8 mouse cellular contexts compared by ENCODE assay signal in genomic region chr4:129462118-129462517, GRCm38 (mm10). TPM values are rescaled to one million over a fixed set of nuclear protein-coding genes. Genes with fewer than 3 reads are reported as not detected.
DNase-seq lines count a peak whose midpoint lies in the region; ATAC-seq and TF ChIP-seq lines count a peak whose summit lies in the region.

No protein-coding gene starts in this region.

- peak overlapping the region; percentile 74 for H3K9ac ChIP-seq in kidney, embryonic 15.5 days
- H3K9ac ChIP-seq in neural tube, embryonic 14.5 days (replicated peaks; ENCODE audit: low read depth, low read length), result peak overlapping the region; percentile 60

- peak; percentile 19 to 76 for DNase-seq in adrenal gland, adult (ENCODE audit: inconsistent age in 2 of 2, low spot score in 1 of 2)
- no peak for DNase-seq in adrenal gland, postnatal 25 days
- DNase-seq in 3T3-L1 (ENCODE audit: low read depth, low spot score), result peak; percentile 9
- no peak for DNase-seq in B cell, adult 2 months
- DNase-seq in gastrocnemius, postnatal 25 days, result no peak

- 34% methylated on average over 3 of the region's 3 CpGs for WGBS in kidney, embryonic 15.5 days
- WGBS in neural tube, embryonic 14.5 days, result 50% methylated on average over 3 of the region's 3 CpGs

- no peak for TF ChIP-seq POLR2A in embryonic fibroblast, embryonic 13.5 days (IDR thresholded peaks at IDR 0.05; ENCODE audit: low read depth, low read length)

- no peaks in the 10 kb centered on the region for H3K27me3 ChIP-seq in kidney, embryonic 15.5 days
- no peaks in the 10 kb centered on the region for H3K27me3 ChIP-seq in neural tube, embryonic 14.5 days (ENCODE audit: control insufficient read depth, insufficient read depth, low read length)

- 0 out of 2 replicates have a peak, but pooled peaks have one; percentile 12 for ATAC-seq in kidney, embryonic 15.5 days (replicated peaks; ENCODE audit: low FRiP score)
- ATAC-seq in neural tube, embryonic 14.5 days (ENCODE audit: low read depth), result no peak

- H3K9me3 ChIP-seq in kidney, embryonic 15.5 days (replicated peaks), result no peaks in the 10 kb centered on the region
- H3K9me3 ChIP-seq in neural tube, embryonic 14.5 days (ENCODE audit: control insufficient read depth, low read length), result no peaks in the 10 kb centered on the region

- H3K27ac ChIP-seq in embryonic fibroblast, embryonic 13.5 days (ENCODE audit: insufficient read depth, low read length), result no peak overlapping the region
- H3K27ac ChIP-seq in kidney, embryonic 15.5 days, result peak overlapping the region; percentile 61
- no peak overlapping the region for H3K27ac ChIP-seq in neural tube, embryonic 14.5 days (ENCODE audit: low read depth, low read length)

- H3K4me2 ChIP-seq in kidney, embryonic 15.5 days, result peak overlapping the region; percentile 71
- peak overlapping the region; percentile 55 for H3K4me2 ChIP-seq in neural tube, embryonic 14.5 days (ENCODE audit: low read depth, low read length)

- peaks cover 32% of the 10 kb centered on the region for H3K36me3 ChIP-seq in kidney, embryonic 15.5 days
- H3K36me3 ChIP-seq in neural tube, embryonic 14.5 days (ENCODE audit: control insufficient read depth, insufficient read depth, low read length), result peaks cover 24% of the 10 kb centered on the region

- TF ChIP-seq CTCF in embryonic fibroblast, embryonic 13.5 days (IDR thresholded peaks at IDR 0.05; ENCODE audit: borderline replicate concordance, insufficient read depth, low read length), result no peak

- H3K4me3 ChIP-seq in embryonic fibroblast, embryonic 13.5 days (ENCODE audit: insufficient read depth, low read length), result peak overlapping the region; percentile 82
- peak overlapping the region; percentile 64 for H3K4me3 ChIP-seq in kidney, embryonic 15.5 days (replicated peaks)
- peak overlapping the region; percentile 92 for H3K4me3 ChIP-seq in neural tube, embryonic 14.5 days (ENCODE audit: low read depth, low read length)

- no peaks in the 10 kb centered on the region for H3K4me1 ChIP-seq in embryonic fibroblast, embryonic 13.5 days (ENCODE audit: control insufficient read depth, insufficient read depth, low read length)
- peaks cover 16% of the 10 kb centered on the region for H3K4me1 ChIP-seq in kidney, embryonic 15.5 days
- peaks cover 8% of the 10 kb centered on the region; the same call in 1 of the 2 replicates for H3K4me1 ChIP-seq in neural tube, embryonic 14.5 days (ENCODE audit: control insufficient read depth, insufficient read depth, low read length)

RNA-seq across cellular contexts. Expression of gene Bsdc1, which starts 0.7 kb away (rescaled TPM):
- 70.2 and 81.0 TPM in 2 replicates for total RNA-seq in adrenal gland, postnatal 25 days (2021)
- polyA plus RNA-seq in embryonic fibroblast, embryonic 13.5 days (2011; ENCODE audit: insufficient read length, low read depth, missing spikeins), result 23.9 and 35.3 TPM in 2 replicates
- 26.4 and 28.8 TPM in 2 replicates for polyA plus RNA-seq in kidney, embryonic 15.5 days (2015; fragmentation: Nextera tagmentation; extraction: Ambion mirVana)
- 32.8 and 33.2 TPM in 2 replicates for polyA plus RNA-seq in neural tube, embryonic 14.5 days (2014; fragmentation: Nextera tagmentation; extraction: Ambion mirVana)
- 10 to 100 TPM; 25.6 to 26.9 TPM for total RNA-seq in gastrocnemius, postnatal 25 days (2021)

RNA-seq across cellular contexts. Expression of gene Zbtb8b, which starts 21.5 kb away (rescaled TPM):
- total RNA-seq in adrenal gland, postnatal 25 days (2021), result 0.18 and 0.48 TPM in 2 replicates
- not detected in 2 replicates for polyA plus RNA-seq in embryonic fibroblast, embryonic 13.5 days (2011; ENCODE audit: insufficient read length, low read depth, missing spikeins)
- polyA plus RNA-seq in kidney, embryonic 15.5 days (2015; fragmentation: Nextera tagmentation; extraction: Ambion mirVana), result 4.1 and 4.9 TPM in 2 replicates
- polyA plus RNA-seq in neural tube, embryonic 14.5 days (2014; fragmentation: Nextera tagmentation; extraction: Ambion mirVana), result 16.1 and 16.2 TPM in 2 replicates
- not detected for total RNA-seq in gastrocnemius, postnatal 25 days (2021)

RNA-seq across cellular contexts. Expression of gene Tssk3, which starts 28.7 kb away (rescaled TPM):
- total RNA-seq in adrenal gland, postnatal 25 days (2021), result not detected in 2 replicates
- not detected in 2 replicates for polyA plus RNA-seq in embryonic fibroblast, embryonic 13.5 days (2011; ENCODE audit: insufficient read length, low read depth, missing spikeins)
- polyA plus RNA-seq in kidney, embryonic 15.5 days (2015; fragmentation: Nextera tagmentation; extraction: Ambion mirVana), result not detected in 2 replicates
- polyA plus RNA-seq in neural tube, embryonic 14.5 days (2014; fragmentation: Nextera tagmentation; extraction: Ambion mirVana), result 0.27 and 0.32 TPM in 2 replicates
- total RNA-seq in gastrocnemius, postnatal 25 days (2021), result not detected

RNA-seq across cellular contexts. Expression of gene Fam229a, which starts 28.9 kb away (rescaled TPM):
- not detected in 2 replicates for total RNA-seq in adrenal gland, postnatal 25 days (2021)
- polyA plus RNA-seq in embryonic fibroblast, embryonic 13.5 days (2011; ENCODE audit: insufficient read length, low read depth, missing spikeins), result not detected in 2 replicates
- not detected in 2 replicates for polyA plus RNA-seq in kidney, embryonic 15.5 days (2015; fragmentation: Nextera tagmentation; extraction: Ambion mirVana)
- polyA plus RNA-seq in neural tube, embryonic 14.5 days (2014; fragmentation: Nextera tagmentation; extraction: Ambion mirVana), result 0.64 TPM in 1 of 2 replicates, not detected in the other
- not detected for total RNA-seq in gastrocnemius, postnatal 25 days (2021)

RNA-seq across cellular contexts. Expression of gene Marcksl1, which starts 51.3 kb away (rescaled TPM):
- 61.0 and 68.3 TPM in 2 replicates for total RNA-seq in adrenal gland, postnatal 25 days (2021)
- polyA plus RNA-seq in embryonic fibroblast, embryonic 13.5 days (2011; ENCODE audit: insufficient read length, low read depth, missing spikeins), result 131 and 157 TPM in 2 replicates
- 881 and 886 TPM in 2 replicates for polyA plus RNA-seq in kidney, embryonic 15.5 days (2015; fragmentation: Nextera tagmentation; extraction: Ambion mirVana)
- 1,581 and 1,634 TPM in 2 replicates for polyA plus RNA-seq in neural tube, embryonic 14.5 days (2014; fragmentation: Nextera tagmentation; extraction: Ambion mirVana)
- 1 to 10 TPM; 1.6 to 2.8 TPM for total RNA-seq in gastrocnemius, postnatal 25 days (2021)

Comparison
In these comparisons a context has a peak if more than half of its experiments do, and no peak if none do; other contexts are left out.
1. DNase-seq: peak in adrenal gland, adult (2 of 2) and 3T3-L1 (single experiment); none in adrenal gland, postnatal 25 days (single experiment), B cell, adult 2 months (0 of 2) and gastrocnemius, postnatal 25 days (single experiment).
2. Peak in every context shown above with its lines, with median percentiles within 50 percentile points of each other: H3K4me3 ChIP-seq.